Mouse (Mus musculus) CH12.LX (cell line): ENCODE measurements around the gene S100a1. TPM values are rescaled to one million over a fixed set of nuclear protein-coding genes. Genes with fewer than 3 reads are reported as not detected.

Source experiments
- DNase-seq: peaks from one replicate; pipeline ENCODE4 v3.0.0-alpha.2; 2013; ENCODE audit errors: extremely low read depth
- H3K27ac ChIP-seq: 2 replicates; pipeline ENCODE4 v1.5.1; 2012; ENCODE audit warnings: low read depth, mild to moderate bottlenecking, control low read depth, moderate library complexity; ENCODE audit not compliant: insufficient read depth
- H3K27me3 ChIP-seq: replicated peaks from 2 replicates; pipeline ENCODE3; 2012; ENCODE audit warnings: inconsistent platforms
- H3K36me3 ChIP-seq, 2 experiments: replicated peaks in 1 of 2; 2 replicates each; pipeline versions ENCODE3 to v1.6.1; 2012; ENCODE audit warnings: inconsistent platforms in 1 of 2, low read length in 1 of 2, mild to moderate bottlenecking in 1 of 2, mixed read lengths in 1 of 2, moderate library complexity in 1 of 2; ENCODE audit not compliant: control insufficient read depth in 1 of 2, insufficient read depth in 1 of 2
- H3K4me1 ChIP-seq, 2 experiments: 2 replicates each; pipeline ENCODE4 v1.6.1; 2012; ENCODE audit warnings: inconsistent platforms in 1 of 2, moderate library complexity in 1 of 2; ENCODE audit not compliant: insufficient read depth in 2 of 2, control insufficient read depth in 1 of 2
- H3K4me2 ChIP-seq: 2 replicates; pipeline ENCODE4 v1.6.1; 2012; ENCODE audit warnings: low read depth, mild to moderate bottlenecking, control low read depth; ENCODE audit not compliant: poor library complexity, insufficient read depth, severe bottlenecking
- H3K4me3 ChIP-seq, 3 experiments: fragments of 150-350 bp in 1 of 3; sonication (generic) in 1 of 3; replicated peaks in 1 of 3; 2 replicates each; pipeline versions ENCODE3 to v1.5.1; 2011 to 2012; ENCODE audit warnings: low read depth in 2 of 3, low read length in 2 of 3, mild to moderate bottlenecking in 2 of 3, moderate library complexity in 2 of 3, control low read depth in 1 of 3, improper control_type of control experiment in 1 of 3, inconsistent platforms in 1 of 3, mixed read lengths in 1 of 3; ENCODE audit not compliant: poor library complexity in 1 of 3
- H3K79me2 ChIP-seq: replicated peaks from 2 replicates; pipeline ENCODE4 v1.6.1; 2012; ENCODE audit warnings: mild to moderate bottlenecking, moderate library complexity; ENCODE audit not compliant: control insufficient read depth, poor library complexity, insufficient read depth, severe bottlenecking; ENCODE audit errors: extremely low read depth
- H3K9ac ChIP-seq: 2 replicates; pipeline ENCODE4 v1.6.1; 2012; ENCODE audit warnings: low read depth, mild to moderate bottlenecking, control low read depth, moderate library complexity; ENCODE audit not compliant: insufficient read depth
- H3K9me3 ChIP-seq: replicated peaks from 2 replicates; pipeline ENCODE3; 2012; ENCODE audit warnings: low read length, inconsistent platforms, mixed read lengths
- BHLHE40 ChIP-seq: IDR thresholded peaks from 2 replicates; pipeline ENCODE4 v1.6.1; 2011; ENCODE audit warnings: mild to moderate bottlenecking, low read depth, low read length, improper control_type of control experiment
- CHD1 ChIP-seq: IDR thresholded peaks from 2 replicates; pipeline ENCODE4 v1.6.1; 2012; ENCODE audit warnings: low read depth, low read length, improper control_type of control experiment, inconsistent platforms
- CTCF ChIP-seq, 2 experiments: IDR thresholded peaks in 1 of 2; conservative IDR thresholded peaks in 1 of 2; 2 replicates each; pipeline ENCODE4 v1.5.1; 2011 to 2012; ENCODE audit warnings: low read depth in 2 of 2, low read length in 2 of 2, improper control_type of control experiment in 1 of 2, inconsistent platforms in 1 of 2, mild to moderate bottlenecking in 1 of 2, moderate library complexity in 1 of 2
- E2F4 ChIP-seq: IDR thresholded peaks from 2 replicates; pipeline ENCODE4 v1.6.1; 2011; ENCODE audit warnings: low read depth, low read length, improper control_type of control experiment; ENCODE audit not compliant: insufficient replicate concordance
- ELF1 ChIP-seq: IDR thresholded peaks from 2 replicates; pipeline ENCODE4 v1.6.1; 2014; ENCODE audit warnings: low read depth, mild to moderate bottlenecking, inconsistent platforms, low read length, improper control_type of control experiment
- ETS1 ChIP-seq: conservative IDR thresholded peaks from 2 replicates; pipeline ENCODE4 v1.6.1; 2012; ENCODE audit warnings: low read depth, mild to moderate bottlenecking, inconsistent platforms, low read length, improper control_type of control experiment, moderate library complexity
- HCFC1 ChIP-seq: IDR thresholded peaks from 2 replicates; pipeline ENCODE4 v1.6.1; 2012; ENCODE audit warnings: low read depth, mild to moderate bottlenecking, inconsistent platforms, low read length, improper control_type of control experiment
- IRF4 ChIP-seq: IDR thresholded peaks from 2 replicates; pipeline ENCODE4 v1.6.1; 2014; ENCODE audit warnings: low read depth, mild to moderate bottlenecking, inconsistent platforms, low read length, improper control_type of control experiment
- JUND ChIP-seq: conservative IDR thresholded peaks from 2 replicates; pipeline ENCODE4 v1.6.1; 2011; ENCODE audit warnings: low read depth, low read length, improper control_type of control experiment
- KAT2A ChIP-seq: IDR thresholded peaks from 2 replicates; pipeline ENCODE4 v1.6.1; 2012; ENCODE audit warnings: low read length, improper control_type of control experiment, inconsistent platforms; ENCODE audit not compliant: insufficient replicate concordance
- MAFK ChIP-seq: IDR thresholded peaks from 2 replicates; pipeline ENCODE4 v1.6.1; 2011; ENCODE audit warnings: low read length, improper control_type of control experiment; ENCODE audit not compliant: insufficient replicate concordance
- MAX ChIP-seq: IDR thresholded peaks from 2 replicates; pipeline ENCODE4 v1.6.1; 2011; ENCODE audit warnings: low read length, improper control_type of control experiment
- MAZ ChIP-seq: IDR thresholded peaks from 2 replicates; pipeline ENCODE4 v1.6.1; 2012; ENCODE audit warnings: low read depth, mild to moderate bottlenecking, inconsistent platforms, low read length, improper control_type of control experiment, moderate library complexity
- MEF2A ChIP-seq: IDR thresholded peaks from 2 replicates; pipeline ENCODE4 v1.6.1; 2014; ENCODE audit warnings: low read depth, mild to moderate bottlenecking, inconsistent platforms, low read length, improper control_type of control experiment, borderline replicate concordance
- MXI1 ChIP-seq: IDR thresholded peaks from 2 replicates; pipeline ENCODE4 v1.6.1; 2011; ENCODE audit warnings: mild to moderate bottlenecking, low read depth, low read length, improper control_type of control experiment
- MYC ChIP-seq: IDR thresholded peaks from 2 replicates; pipeline ENCODE4 v1.6.1; 2011; ENCODE audit warnings: low read depth, mild to moderate bottlenecking, improper control_type of control experiment, low read length
- NELFE ChIP-seq: IDR thresholded peaks from 2 replicates; pipeline ENCODE4 v1.6.1; 2011; ENCODE audit warnings: low read depth, low read length, improper control_type of control experiment
- NRF1 ChIP-seq: IDR thresholded peaks from 2 replicates; pipeline ENCODE4 v1.6.1; 2014; ENCODE audit warnings: low read depth, mild to moderate bottlenecking, inconsistent platforms, low read length, improper control_type of control experiment, moderate library complexity
- POLR2A ChIP-seq: IDR thresholded peaks from 2 replicates; pipeline ENCODE4 v1.6.1; 2011; ENCODE audit warnings: low read depth, mild to moderate bottlenecking, improper control_type of control experiment, low read length
- POLR2AphosphoS2 ChIP-seq: IDR thresholded peaks from 2 replicates; pipeline ENCODE4 v1.6.1; 2011; ENCODE audit warnings: low read depth, low read length, improper control_type of control experiment
- RCOR1 ChIP-seq: conservative IDR thresholded peaks from 2 replicates; pipeline ENCODE4 v1.6.1; 2012; ENCODE audit warnings: low read depth, mild to moderate bottlenecking, inconsistent platforms, low read length, improper control_type of control experiment
- SIN3A ChIP-seq: IDR thresholded peaks from 2 replicates; pipeline ENCODE4 v1.6.1; 2012; ENCODE audit warnings: low read length, improper control_type of control experiment, inconsistent platforms
- TBP ChIP-seq: conservative IDR thresholded peaks from 2 replicates; pipeline ENCODE4 v1.6.1; 2011; ENCODE audit warnings: low read depth, low read length, improper control_type of control experiment
- TCF12 ChIP-seq: IDR thresholded peaks from 2 replicates; pipeline ENCODE4 v1.6.1; 2014; ENCODE audit warnings: low read depth, mild to moderate bottlenecking, inconsistent platforms, low read length, improper control_type of control experiment
- UBTF ChIP-seq: IDR thresholded peaks from 2 replicates; pipeline ENCODE4 v1.6.1; 2012; ENCODE audit warnings: low read depth, mild to moderate bottlenecking, inconsistent platforms, low read length, improper control_type of control experiment, moderate library complexity
- USF1 ChIP-seq: IDR thresholded peaks from 2 replicates; pipeline ENCODE4 v1.6.1; 2014; ENCODE audit warnings: low read depth, mild to moderate bottlenecking, inconsistent platforms, low read length, improper control_type of control experiment
- USF2 ChIP-seq: conservative IDR thresholded peaks from 2 replicates; pipeline ENCODE4 v1.6.1; 2011; ENCODE audit warnings: low read depth, low read length, improper control_type of control experiment
- ZC3H11A ChIP-seq: IDR thresholded peaks from 2 replicates; pipeline ENCODE4 v1.6.1; 2012; ENCODE audit warnings: low read depth, mild to moderate bottlenecking, inconsistent platforms, low read length, improper control_type of control experiment
- ZKSCAN1 ChIP-seq: IDR thresholded peaks from 2 replicates; pipeline ENCODE4 v1.6.1; 2012; ENCODE audit warnings: low read depth, inconsistent platforms, low read length, improper control_type of control experiment, borderline replicate concordance
- ZMIZ1 ChIP-seq: IDR thresholded peaks from 2 replicates; pipeline ENCODE4 v1.6.1; 2012; ENCODE audit warnings: low read depth, mild to moderate bottlenecking, inconsistent platforms, low read length, improper control_type of control experiment
- ZNF384 ChIP-seq: IDR thresholded peaks from 2 replicates; pipeline ENCODE4 v1.6.1; 2012; ENCODE audit warnings: low read depth, low read length, improper control_type of control experiment, inconsistent platforms
- dilution Hi-C: fragments of 300-500 bp; cut with MboI; formaldehyde crosslinking; loops from 2 replicates; pipeline ENCODE4 v1.14.3; 2020; ENCODE audit warnings: low sequenced_read_pairs; ENCODE audit not compliant: extremely low pct_unique_long_range_greater_than_20kb, extremely low pct_ligation_motif_present
- in situ Hi-C: fragments of 300-500 bp; cut with MboI; formaldehyde crosslinking; loops from 3 replicates; pipeline ENCODE4 v1.14.3; 2019; ENCODE audit warnings: low sequenced_read_pairs, low pct_ligation_motif_present, low pct_unique_long_range_greater_than_20kb, mixed read lengths
- polyA plus RNA-seq: library from polyadenylated mRNA; unstranded; fragments of >175 nt; gene quantifications from 2 replicates; pipeline ENCODE4 v1.2.1, GENCODE M21; 2012; ENCODE audit warnings: low read depth; ENCODE audit not compliant: insufficient read length
- total RNA-seq, 2 experiments: library from RNA; depleted of rRNA; stranded (reverse); fragments of 300-350 nt in 1 of 2; fragments of >200 nt in 1 of 2; gene quantifications; 2 replicates each; pipeline ENCODE4 v1.2.3; 2012 to 2014

Gene S100a1
- total and polyA plus RNA-seq, 3 experiments: 2.7 to 13.2 (median 3.8) TPM

GRCm38 (mm10) chr3:90508950-90509746 lies 5.0 kb downstream of the S100a1 start, which contains the start of gene Chtop:
Gene Chtop, minus strand, starts transcription at chr3:90509498.
- peaks cover 0 to 43% of the 10 kb centered on the region in 2 experiments; a peak in 2 of 4 replicates for H3K4me1 ChIP-seq
- dilution Hi-C loops (no loop called here), in situ Hi-C loops (loop anchor here (5.0 kb wide), 1 partner anchor 103 kb away; the partner anchor contains the start of gene S100a6)

GRCm38 (mm10) chr3:90508287-90508949 lies 5.8 kb downstream of the S100a1 start:
- DNase-seq: peak; percentile 35
- Histone ChIP-seq H3K4me1 (peaks cover 0 to 39% of the 10 kb centered on the region in 2 experiments; a peak in 2 of 4 replicates), H3K9me3 (no peaks in the 10 kb centered on the region), H3K27me3 (no peaks in the 10 kb centered on the region), H3K9ac (peak overlapping the region; percentile 100), H3K4me2 (peak overlapping the region; percentile 99), H3K27ac (peak overlapping the region; percentile 79), H3K36me3 (peaks cover 24 to 49% of the 10 kb centered on the region in 2 experiments), H3K79me2 (peaks cover 35% of the 10 kb centered on the region), H3K4me3 (peak overlapping the region; percentile 86 to 98 (median 88))
- dilution Hi-C loops (no loop called here), in situ Hi-C loops (loop anchor here (5.0 kb wide), 1 partner anchor 104 kb away; the partner anchor contains the start of gene S100a6)
- TF ChIP-seq MAX (no peak), ZNF384 (peak; percentile 53; the same call in 1 of the 2 replicates), TBP (0 out of 2 replicates have a peak, but pooled peaks have one; percentile 20), CTCF (conservative IDR thresholded peaks at IDR 0.05 in 1 of 2, IDR thresholded peaks at IDR 0.05 in 1 of 2; ENCODE audit: low read depth in 2 of 2, low read length in 2 of 2) (peak in 1 of 2 experiments; percentile 34; a peak in 2 of 4 replicates)

More at GRCm38 (mm10) chr3:90508950-90509746, 5.0 kb downstream of the S100a1 start, which contains the start of gene Chtop:
- peak; percentile 98 for TF ChIP-seq ZC3H11A
- TF ChIP-seq BHLHE40: peak; percentile 46
- no peak for TF ChIP-seq ETS1
- TF ChIP-seq MYC: peak; percentile 86
- TF ChIP-seq MAZ: peak; percentile 11; the same call in 1 of the 2 replicates
- peak; percentile 69 for TF ChIP-seq MXI1
- TF ChIP-seq JUND: no peak
- peak; percentile 86 for TF ChIP-seq POLR2A
- no peak for TF ChIP-seq USF2
- TF ChIP-seq E2F4: peak; percentile 82; the same call in 1 of the 2 replicates
- peak; percentile 75; the same call in 1 of the 2 replicates for TF ChIP-seq RCOR1
- TF ChIP-seq CHD1: no peak
- TF ChIP-seq SIN3A: peak; percentile 63; the same call in 1 of the 2 replicates
- peak; percentile 86 for TF ChIP-seq NRF1
- peak; percentile 78 for TF ChIP-seq ELF1
- 0 out of 2 replicates have a peak, but pooled peaks have one; percentile 45 for TF ChIP-seq UBTF
- peak; percentile 43; the same call in 1 of the 2 replicates for TF ChIP-seq ZMIZ1
- TF ChIP-seq POLR2AphosphoS2: peak; percentile 80; the same call in 1 of the 2 replicates
- peak; percentile 19 for TF ChIP-seq USF1
- TF ChIP-seq TCF12: peak; percentile 50
- TF ChIP-seq ZNF384: no peak
- peak; percentile 32; the same call in 1 of the 2 replicates for TF ChIP-seq IRF4
- peak; percentile 35; the same call in 1 of the 2 replicates for TF ChIP-seq TBP
- TF ChIP-seq MEF2A: peak; percentile 57
- peak; percentile 67; the same call in 1 of the 2 replicates for TF ChIP-seq NELFE
- no peak for TF ChIP-seq ZKSCAN1
- TF ChIP-seq MAX: peak; percentile 78
- peak; percentile 75 for TF ChIP-seq HCFC1
- TF ChIP-seq MAFK: no peak
- no peak for TF ChIP-seq KAT2A
- Histone ChIP-seq H3K27me3 (no peaks in the 10 kb centered on the region), H3K4me3 (peak within 1 kb of the TSS; percentile 86 to 98 (median 88)), H3K4me2 (peak within 1 kb of the TSS; percentile 99), H3K27ac (peak within 1 kb of the TSS; percentile 79), H3K79me2 (peaks cover 34% of the 10 kb centered on the region), H3K9me3 (no peaks in the 10 kb centered on the region), H3K36me3 (peaks cover 22 to 42% of the 10 kb centered on the region in 2 experiments), H3K9ac (peak within 1 kb of the TSS; percentile 100)
- peak; percentile 99 for DNase-seq
